ENCODE assay signal across 8 mouse cellular contexts in genomic region chr10:122802218-122802617, GRCm38 (mm10).
DNase-seq lines count a peak whose midpoint lies in the region; ATAC-seq and TF ChIP-seq lines count a peak whose summit lies in the region.

No protein-coding gene starts in this region.

- no peak for TF ChIP-seq EP300 in ES-Bruce4 (IDR thresholded peaks at IDR 0.05; ENCODE audit: insufficient read depth, low read depth, low read length)

- peak overlapping the region; percentile 69 for H3K4me2 ChIP-seq in heart, embryonic 12.5 days
- peak overlapping the region; percentile 72 for H3K4me2 ChIP-seq in heart, embryonic 16.5 days (ENCODE audit: low read depth, low read length)
- H3K4me2 ChIP-seq in liver, embryonic 16.5 days (ENCODE audit: low read depth, low read length): peak overlapping the region; percentile 51

- no peak for DNase-seq in heart, adult 9 months (ENCODE audit: low spot score in 2 of 2)
- no peak for DNase-seq in right cerebral cortex, postnatal 4 days
- no peak for DNase-seq in adrenal gland, adult 18-20 months (ENCODE audit: low spot score in 2 of 2)
- DNase-seq in adrenal gland, postnatal 25 days: no peak

- H3K9me3 ChIP-seq in heart, embryonic 12.5 days (replicated peaks): peaks cover 8% of the 10 kb centered on the region
- H3K9me3 ChIP-seq in ES-Bruce4 (replicated peaks; ENCODE audit: control insufficient read depth, insufficient read depth, low read length, poor library complexity, severe bottlenecking): 0 out of 2 replicates have a peak, but pooled peaks cover 4% of the 10 kb centered on the region
- H3K9me3 ChIP-seq in heart, embryonic 16.5 days (replicated peaks; ENCODE audit: control insufficient read depth, low read length): peaks cover 9% of the 10 kb centered on the region; the same call in 1 of the 2 replicates
- no peaks in the 10 kb centered on the region for H3K9me3 ChIP-seq in liver, embryonic 16.5 days (replicated peaks; ENCODE audit: control insufficient read depth, low read length)

- peak overlapping the region; percentile 16; the same call in 1 of the 2 replicates for H3K9ac ChIP-seq in heart, embryonic 12.5 days
- H3K9ac ChIP-seq in ES-Bruce4 (ENCODE audit: low read depth, poor library complexity, severe bottlenecking): peak overlapping the region; percentile 34
- peak overlapping the region; percentile 64 for H3K9ac ChIP-seq in heart, embryonic 16.5 days (ENCODE audit: low read length)
- no peak overlapping the region for H3K9ac ChIP-seq in liver, embryonic 16.5 days (ENCODE audit: low read depth, low read length)

- peaks cover 5% of the 10 kb centered on the region for H3K4me1 ChIP-seq in heart, embryonic 12.5 days (replicated peaks)
- H3K4me1 ChIP-seq in ES-Bruce4 (ENCODE audit: control insufficient read depth, insufficient read depth, low read length): peaks cover 1% of the 10 kb centered on the region
- H3K4me1 ChIP-seq in heart, embryonic 16.5 days (ENCODE audit: control insufficient read depth, insufficient read depth, low read length): peaks cover 9% of the 10 kb centered on the region
- H3K4me1 ChIP-seq in liver, embryonic 16.5 days (ENCODE audit: control insufficient read depth, low read depth, low read length): peaks cover 2% of the 10 kb centered on the region; the same call in 1 of the 2 replicates

- peak overlapping the region; percentile 33 for H3K4me3 ChIP-seq in heart, embryonic 12.5 days
- H3K4me3 ChIP-seq in ES-Bruce4 (ENCODE audit: low read depth, low read length): peak overlapping the region; percentile 9; the same call in 1 of the 2 replicates
- H3K4me3 ChIP-seq in heart, embryonic 16.5 days (ENCODE audit: low read length): peak overlapping the region; percentile 38
- H3K4me3 ChIP-seq in liver, embryonic 16.5 days (ENCODE audit: low read depth, low read length): peak overlapping the region; percentile 23; the same call in 1 of the 2 replicates

- 32% methylated on average over 30 of the region's 30 CpGs for WGBS in heart, embryonic 12.5 days
- WGBS in heart, embryonic 16.5 days: 27% methylated on average over 30 of the region's 30 CpGs
- WGBS in liver, embryonic 16.5 days (ENCODE audit: insufficient replicate concordance): 34% methylated on average over 30 of the region's 30 CpGs

- no peak for ATAC-seq in heart, embryonic 12.5 days (ENCODE audit: insufficient number of reproducible peaks, low FRiP score)
- ATAC-seq in heart, embryonic 16.5 days (replicated peaks; ENCODE audit: extremely low read depth, insufficient read depth, low FRiP score): no peak
- no peak for ATAC-seq in liver, embryonic 16.5 days (ENCODE audit: low read depth)

- H3K36me3 ChIP-seq in heart, embryonic 12.5 days: no peaks in the 10 kb centered on the region
- no peaks in the 10 kb centered on the region for H3K36me3 ChIP-seq in ES-Bruce4 (ENCODE audit: control insufficient read depth, insufficient read depth, low read length, poor library complexity, severe bottlenecking)
- peaks cover 4% of the 10 kb centered on the region; the same call in 1 of the 2 replicates for H3K36me3 ChIP-seq in heart, embryonic 16.5 days (ENCODE audit: control insufficient read depth, insufficient read depth)
- H3K36me3 ChIP-seq in liver, embryonic 16.5 days (ENCODE audit: control insufficient read depth, insufficient read depth): no peaks in the 10 kb centered on the region

- no peaks in the 10 kb centered on the region for H3K27me3 ChIP-seq in heart, embryonic 12.5 days (replicated peaks)
- H3K27me3 ChIP-seq in ES-Bruce4 (ENCODE audit: control insufficient read depth, insufficient read depth, low read length, poor library complexity, severe bottlenecking): no peaks in the 10 kb centered on the region
- no peaks in the 10 kb centered on the region for H3K27me3 ChIP-seq in heart, embryonic 16.5 days (ENCODE audit: control insufficient read depth, insufficient read depth, low read length)
- no peaks in the 10 kb centered on the region for H3K27me3 ChIP-seq in liver, embryonic 16.5 days (ENCODE audit: control insufficient read depth, insufficient read depth, low read depth, low read length)

- TF ChIP-seq CTCF in ES-Bruce4 (IDR thresholded peaks at IDR 0.05; ENCODE audit: low read depth, low read length): peak; percentile 32

- no peak overlapping the region for H3K27ac ChIP-seq in heart, embryonic 12.5 days (ENCODE audit: poor library complexity, severe bottlenecking)
- H3K27ac ChIP-seq in ES-Bruce4 (ENCODE audit: insufficient read depth, low read length): no peak overlapping the region
- no peak overlapping the region for H3K27ac ChIP-seq in heart, embryonic 16.5 days (ENCODE audit: low read length)
- no peak overlapping the region for H3K27ac ChIP-seq in liver, embryonic 16.5 days (ENCODE audit: low read length)

- TF ChIP-seq POLR2A in ES-Bruce4 (IDR thresholded peaks at IDR 0.05; ENCODE audit: insufficient read depth, low read length): no peak
